Mouse (Mus musculus) C2C12 (cell line): ENCODE data around the gene Desi1.

Source experiments
- CEBPB ChIP-seq: IDR thresholded peaks from one replicate; pipeline ENCODE4 v1.6.1; 2011; ENCODE audit warnings: low read depth, mild to moderate bottlenecking, control low read depth, moderate library complexity
- CTCF ChIP-seq: IDR thresholded peaks from one replicate; pipeline ENCODE4 v1.5.1; 2011; ENCODE audit not compliant: control insufficient read depth, insufficient read depth, insufficient read length
- FOSL1 ChIP-seq: IDR thresholded peaks from one replicate; pipeline ENCODE4 v1.8.0; 2011; ENCODE audit warnings: mild to moderate bottlenecking, low read length; ENCODE audit not compliant: poor library complexity, insufficient read depth, severe bottlenecking
- MAX ChIP-seq: IDR thresholded peaks from one replicate; pipeline ENCODE4 v1.6.1; 2011; ENCODE audit warnings: mild to moderate bottlenecking, control low read depth
- MYOD1 ChIP-seq: IDR thresholded peaks from one replicate; pipeline ENCODE4 v1.6.1; 2011; ENCODE audit warnings: low read depth; ENCODE audit not compliant: control insufficient read depth, insufficient read length

- TF ChIP-seq CTCF (no peak), MAX (no peak), MYOD1 (no peak), CEBPB (no peak), FOSL1 (no peak)
Measured at GRCm38 (mm10) chr15:81961078-81961451, 72.6 kb downstream of the Desi1 start.
